Mouse (Mus musculus) lung, embryonic 14.5 days (tissue): ENCODE measurements around the gene Pknox2. TPM values are rescaled to one million over a fixed set of nuclear protein-coding genes. Genes with fewer than 3 reads are reported as not detected.

ENCODE experiments used
- ATAC-seq: fragments of 200-750 bp; cut with Nextera tagmentation; 2 replicates; pipeline ENCODE4 v1.8.0; 2017; ENCODE audit warnings: mild to moderate bottlenecking, moderate TSS enrichment, moderate library complexity; ENCODE audit not compliant: insufficient read depth
- DNase-seq: peaks from one replicate; pipeline ENCODE4 v3.0.0-alpha.2; 2015
- H3K27ac ChIP-seq: fragments of 300-500 bp; sonication (generic); 2 replicates; pipeline ENCODE4 v1.5.1; 2014; ENCODE audit warnings: low read depth, mild to moderate bottlenecking, moderate library complexity
- H3K27me3 ChIP-seq: fragments of 300-500 bp; sonication (generic); 2 replicates; pipeline ENCODE4 v1.6.1; 2014; ENCODE audit warnings: low read length, control low read depth; ENCODE audit not compliant: insufficient read depth
- H3K36me3 ChIP-seq: fragments of 300-500 bp; sonication (generic); 2 replicates; pipeline ENCODE4 v1.6.1; 2014; ENCODE audit warnings: control low read depth; ENCODE audit not compliant: insufficient read depth
- H3K4me1 ChIP-seq: fragments of 300-500 bp; sonication (generic); 2 replicates; pipeline ENCODE4 v1.6.1; 2014; ENCODE audit warnings: antibody characterized with exemption, control low read depth; ENCODE audit not compliant: insufficient read depth
- H3K4me2 ChIP-seq: fragments of 300-500 bp; sonication (generic); 2 replicates; pipeline ENCODE4 v1.6.1; 2014; ENCODE audit warnings: mild to moderate bottlenecking
- H3K4me3 ChIP-seq: fragments of 300-500 bp; sonication (generic); 2 replicates; pipeline ENCODE4 v1.5.1; 2014; ENCODE audit warnings: low read depth, low read length
- H3K9ac ChIP-seq: fragments of 300-500 bp; sonication (generic); 2 replicates; pipeline ENCODE4 v1.6.1; 2014
- H3K9me3 ChIP-seq: fragments of 300-500 bp; sonication (generic); 2 replicates; pipeline ENCODE4 v1.6.1; 2016; ENCODE audit warnings: low read depth, low read length, control low read depth
- CTCF ChIP-seq: IDR thresholded peaks from 2 replicates; pipeline ENCODE4 v1.5.1; 2016; ENCODE audit warnings: antibody characterized with exemption, low read depth
- WGBS: fragments of 180-500 bp; shearing (Covaris S2); extraction: QIAGEN DNeasy Blood & Tissue Kit; methylation state at CpG from one replicate; pipeline ENCODE4 v1.1.7; 2014; 5-methylcytosine and 5-hydroxymethylcytosine counted together
- polyA plus RNA-seq: library from polyadenylated mRNA; unstranded; fragments of >200 nt; fragmentation: Nextera tagmentation; extraction: Ambion mirVana; gene quantifications from 2 replicates; pipeline ENCODE4 v1.2.1, GENCODE M21; 2014

Pknox2 gene
- polyA plus RNA-seq, 1 experiment from 2014 or later, result 7.1 TPM

DNA sequence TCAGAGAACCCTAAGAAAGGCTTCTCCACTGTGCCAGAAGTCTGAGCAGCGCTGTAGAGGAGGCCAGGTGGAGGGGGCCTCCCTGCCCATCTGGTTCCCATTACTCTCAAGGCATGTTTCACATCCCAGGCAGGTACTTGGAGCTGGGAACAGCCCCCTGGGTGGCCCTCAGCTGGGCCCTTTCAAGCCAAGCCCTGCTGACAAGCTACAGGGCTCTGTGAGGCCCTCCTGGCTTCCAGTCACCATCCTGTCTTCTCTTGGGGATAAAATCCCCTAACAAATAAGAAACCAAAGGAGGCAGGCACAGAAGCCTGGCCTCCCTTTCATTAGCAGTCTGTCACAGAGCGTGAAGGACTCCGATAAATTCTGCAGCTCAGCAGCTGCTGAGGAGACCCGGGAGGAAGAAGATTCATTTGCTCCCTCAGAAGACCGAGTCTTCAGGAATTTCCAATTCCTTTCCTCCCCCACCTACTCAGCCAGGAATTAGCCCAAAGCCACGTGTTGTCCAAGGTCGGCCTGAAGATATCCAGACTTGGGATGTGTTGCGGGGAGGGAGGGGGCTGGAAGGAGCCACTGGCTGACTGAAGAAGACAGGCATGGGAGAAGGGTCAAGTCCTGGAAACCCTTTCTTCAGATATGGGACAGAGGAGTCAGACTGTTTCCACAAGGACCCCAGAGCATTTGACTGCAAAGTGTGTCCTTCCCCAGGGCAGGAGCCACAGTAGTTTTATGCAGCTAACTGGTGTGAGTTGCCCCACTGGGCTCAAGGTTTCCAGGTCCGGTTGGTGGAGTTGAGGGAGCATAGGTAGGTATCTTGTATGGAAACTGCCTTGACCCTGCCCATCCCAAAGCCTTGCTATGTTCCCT, 116.6 kb downstream of the Pknox2 start:
- peak; percentile 79 for ATAC-seq
- Histone ChIP-seq H3K27ac (peak overlapping the region; percentile 46; the same call in 1 of the 2 replicates), H3K9ac (no peak overlapping the region), H3K4me2 (no peak overlapping the region), H3K27me3 (no peaks in the 10 kb centered on the region), H3K4me3 (no peak overlapping the region), H3K36me3 (no peaks in the 10 kb centered on the region), H3K4me1 (peaks cover 23% of the 10 kb centered on the region), H3K9me3 (no peaks in the 10 kb centered on the region)
- 24% methylated on average over 9 of the region's 9 CpGs for WGBS
- no peak for TF ChIP-seq CTCF
- peak; percentile 47 for DNase-seq

- H3K9ac ChIP-seq, result no peak overlapping the region
- no peak overlapping the region for H3K4me3 ChIP-seq
- 54% methylated on average over 3 of the region's 3 CpGs for WGBS
- H3K36me3 ChIP-seq, result no peaks in the 10 kb centered on the region
- peaks cover 23% of the 10 kb centered on the region for H3K4me1 ChIP-seq
- H3K27me3 ChIP-seq, result no peaks in the 10 kb centered on the region
- H3K27ac ChIP-seq, result peak overlapping the region; percentile 46; the same call in 1 of the 2 replicates
- ATAC-seq, result peak; percentile 22; the same call in 1 of the 2 replicates
- no peak overlapping the region for H3K4me2 ChIP-seq
- no peak for DNase-seq
- no peak for TF ChIP-seq CTCF
- no peaks in the 10 kb centered on the region for H3K9me3 ChIP-seq
Measured at GRCm38 (mm10) chr9:37029811-37030346, 117.3 kb downstream of the Pknox2 start.

DNA sequence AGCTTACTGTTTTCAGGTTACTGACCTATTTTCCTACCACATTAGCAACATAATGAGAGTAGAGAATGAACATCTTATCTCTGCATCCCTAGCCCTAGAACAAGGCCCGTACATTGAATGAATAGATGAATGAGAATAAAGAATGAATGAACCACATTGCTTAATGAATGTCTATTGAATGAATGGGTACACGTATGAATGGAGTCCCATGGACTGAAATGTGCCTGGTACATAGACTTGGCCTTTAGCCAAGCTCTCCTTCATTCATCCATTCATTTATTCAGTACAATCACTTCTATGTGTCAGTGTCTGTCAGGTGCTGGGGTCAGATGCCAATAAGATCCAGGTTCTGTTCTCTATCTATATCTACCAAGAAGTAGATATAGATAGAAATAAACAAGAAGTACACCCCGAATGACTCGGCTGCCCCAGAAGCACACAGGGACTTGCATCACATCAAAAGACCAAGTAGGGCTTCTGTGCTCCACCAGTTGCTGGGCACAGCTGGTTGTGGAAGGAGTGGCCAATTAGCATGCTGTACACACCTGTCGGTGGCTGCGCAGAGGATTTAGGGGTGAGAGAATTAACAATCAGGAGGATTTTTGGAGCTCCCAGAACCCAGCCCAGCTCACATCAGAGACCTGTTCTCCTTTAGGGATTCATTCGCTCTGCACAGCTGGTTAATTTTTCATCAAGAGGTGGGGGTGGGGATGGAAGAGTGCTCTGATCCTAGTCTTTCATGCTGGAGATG, 119.2 kb downstream of the Pknox2 start:
- no peaks in the 10 kb centered on the region for H3K9me3 ChIP-seq
- H3K4me1 ChIP-seq, result peaks cover 16% of the 10 kb centered on the region
- 73% methylated on average over 7 of the region's 7 CpGs for WGBS
- H3K9ac ChIP-seq, result no peak overlapping the region
- no peaks in the 10 kb centered on the region for H3K36me3 ChIP-seq
- no peak for TF ChIP-seq CTCF
- no peak overlapping the region for H3K4me3 ChIP-seq
- H3K4me2 ChIP-seq, result no peak overlapping the region
- no peak for ATAC-seq
- DNase-seq, result no peak
- H3K27me3 ChIP-seq, result no peaks in the 10 kb centered on the region
- H3K27ac ChIP-seq, result no peak overlapping the region

- 60% methylated on average over 3 of the region's 3 CpGs for WGBS
- no peak overlapping the region for H3K27ac ChIP-seq
- H3K9me3 ChIP-seq, result no peaks in the 10 kb centered on the region
- no peak overlapping the region for H3K9ac ChIP-seq
- H3K4me3 ChIP-seq, result no peak overlapping the region
- ATAC-seq (no peak), DNase-seq (no peak)
- TF ChIP-seq CTCF, result no peak
- H3K27me3 ChIP-seq, result no peaks in the 10 kb centered on the region
- no peak overlapping the region for H3K4me2 ChIP-seq
- H3K4me1 ChIP-seq, result peaks cover 26% of the 10 kb centered on the region
- no peaks in the 10 kb centered on the region for H3K36me3 ChIP-seq
Measured at GRCm38 (mm10) chr9:37025913-37026312, 121.3 kb downstream of the Pknox2 start.

- no peak for ATAC-seq
- H3K27me3 ChIP-seq, result no peaks in the 10 kb centered on the region
- H3K27ac ChIP-seq, result no peak overlapping the region
Measured at GRCm38 (mm10) chr9:37021586-37022230, 125.5 kb downstream of the Pknox2 start.

GRCm38 (mm10) chr9:37018154-37018553, 129.1 kb downstream of the Pknox2 start:
- no peaks in the 10 kb centered on the region for H3K36me3 ChIP-seq
- no peak overlapping the region for H3K4me2 ChIP-seq
- ATAC-seq (peak; percentile 92), DNase-seq (peak; percentile 88)
- 55% methylated on average over 1 of the region's 1 CpGs for WGBS
- TF ChIP-seq CTCF, result no peak
- H3K4me3 ChIP-seq, result no peak overlapping the region
- H3K27me3 ChIP-seq, result no peaks in the 10 kb centered on the region
- no peaks in the 10 kb centered on the region for H3K9me3 ChIP-seq
- H3K9ac ChIP-seq, result no peak overlapping the region
- peaks cover 19% of the 10 kb centered on the region for H3K4me1 ChIP-seq
- no peak overlapping the region for H3K27ac ChIP-seq

More at GRCm38 (mm10) chr9:37021586-37022230, 125.5 kb downstream of the Pknox2 start:
- no peaks in the 10 kb centered on the region for H3K36me3 ChIP-seq
- H3K4me1 ChIP-seq, result peaks cover 13% of the 10 kb centered on the region; the same call in 1 of the 2 replicates
- H3K4me3 ChIP-seq, result no peak overlapping the region
- peak; percentile 55 for DNase-seq
- no peak overlapping the region for H3K4me2 ChIP-seq
- H3K9me3 ChIP-seq, result no peaks in the 10 kb centered on the region
- 17% methylated on average over 3 of the region's 3 CpGs for WGBS
- no peak overlapping the region for H3K9ac ChIP-seq
- TF ChIP-seq CTCF, result no peak
